Mouse (Mus musculus): ENCODE data around the gene Dld. TPM values are rescaled to one million over a fixed set of nuclear protein-coding genes. Genes with fewer than 3 reads are reported as not detected.

Dld gene
- 112 and 119 TPM in 2 replicates for polyA plus RNA-seq (2015; fragmentation: Nextera tagmentation; extraction: Ambion mirVana)

DNA sequence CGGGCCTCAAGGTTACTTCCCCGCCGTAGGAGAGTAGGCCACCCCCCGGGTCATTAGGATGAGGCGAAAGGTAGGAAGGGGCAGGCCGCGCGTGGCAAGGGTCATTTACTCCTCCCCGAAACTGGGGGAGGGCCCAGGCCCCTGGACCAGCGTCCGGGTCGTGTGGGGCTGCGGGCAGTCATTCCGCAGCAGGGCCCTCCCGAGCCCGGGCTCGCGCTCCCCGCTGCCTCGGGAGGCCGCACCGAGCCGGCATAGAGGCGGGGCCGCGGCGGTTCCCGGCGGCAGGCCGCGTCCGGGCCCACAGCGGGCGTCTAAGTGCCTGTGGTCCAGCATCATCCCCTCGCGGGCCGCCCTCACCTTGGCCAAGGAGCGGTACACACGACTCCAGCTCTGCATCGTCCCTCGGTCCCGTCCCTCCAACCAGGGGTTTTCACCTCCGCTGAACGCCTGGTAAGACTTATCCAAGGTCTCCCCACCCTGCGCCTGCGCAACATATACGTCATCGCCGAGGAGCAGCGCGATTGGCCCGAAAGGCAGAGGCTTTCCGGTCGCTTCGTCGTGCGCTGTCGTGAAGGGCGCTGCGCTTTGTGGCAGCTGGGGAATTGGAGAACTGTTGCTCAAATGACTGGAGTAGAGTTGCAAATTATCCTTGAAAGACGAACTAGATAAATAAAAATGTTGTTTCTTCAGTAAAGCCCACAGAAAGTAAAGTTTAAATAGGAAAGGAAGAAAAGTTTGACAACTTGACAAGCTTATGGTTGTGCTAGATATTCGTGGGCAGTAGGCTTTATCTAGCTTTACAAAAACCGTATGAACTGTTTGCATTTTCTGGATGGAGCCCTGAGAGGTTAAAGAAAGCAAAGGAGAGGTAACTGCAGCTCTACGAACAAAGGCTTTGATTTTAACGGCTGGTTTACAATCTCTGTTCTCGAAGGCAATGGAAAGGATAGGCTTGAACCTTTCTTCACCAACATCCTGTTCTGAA, at the start of gene Dld:
Gene Dld, minus strand, starts transcription at position 510 of the 985 bp plus-strand sequence.
- Histone ChIP-seq H3K9me3 (no peaks in the 10 kb centered on the region), H3K27ac (replicated peaks) (peak within 1 kb of the TSS; percentile 85), H3K4me2 (peak within 1 kb of the TSS; percentile 90), H3K27me3 (no peaks in the 10 kb centered on the region), H3K4me1 (replicated peaks) (peaks cover 19% of the 10 kb centered on the region), H3K4me3 (peak within 1 kb of the TSS; percentile 88), H3K36me3 (peaks cover 16% of the 10 kb centered on the region), H3K9ac (peak within 1 kb of the TSS; percentile 95)
- 8% methylated on average over 45 of the region's 66 CpGs for WGBS
- peak; percentile 100 for ATAC-seq (ENCODE audit: low FRiP score, low read depth)

DNA sequence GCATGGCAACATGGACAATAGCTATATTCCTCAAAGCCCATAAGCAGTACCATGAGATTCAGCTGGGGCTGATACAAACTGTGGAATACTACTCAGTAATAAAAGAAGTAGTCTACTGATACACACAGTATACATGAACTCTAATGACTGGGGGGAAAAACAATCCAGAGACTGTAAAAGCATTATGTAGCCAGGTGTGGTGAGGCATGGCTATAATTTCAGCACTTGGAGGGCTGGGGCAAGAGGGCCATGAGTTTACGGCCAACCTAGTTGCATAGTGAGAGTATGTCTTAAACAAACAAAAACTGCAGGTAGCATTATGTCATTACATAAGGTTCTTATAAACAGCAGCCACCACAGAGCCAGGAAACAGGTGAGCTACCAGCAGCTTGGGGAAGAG, 49.6 kb upstream of the Dld start:
- Histone ChIP-seq H3K9me3 (no peaks in the 10 kb centered on the region), H3K27me3 (no peaks in the 10 kb centered on the region), H3K4me1 (replicated peaks) (no peaks in the 10 kb centered on the region), H3K27ac (replicated peaks) (no peak overlapping the region), H3K4me3 (no peak overlapping the region), H3K36me3 (no peaks in the 10 kb centered on the region), H3K4me2 (no peak overlapping the region), H3K9ac (no peak overlapping the region)
- ATAC-seq (ENCODE audit: low FRiP score, low read depth), result no peak
- WGBS, result 89% methylated on average over 1 of the region's 1 CpGs

DNA sequence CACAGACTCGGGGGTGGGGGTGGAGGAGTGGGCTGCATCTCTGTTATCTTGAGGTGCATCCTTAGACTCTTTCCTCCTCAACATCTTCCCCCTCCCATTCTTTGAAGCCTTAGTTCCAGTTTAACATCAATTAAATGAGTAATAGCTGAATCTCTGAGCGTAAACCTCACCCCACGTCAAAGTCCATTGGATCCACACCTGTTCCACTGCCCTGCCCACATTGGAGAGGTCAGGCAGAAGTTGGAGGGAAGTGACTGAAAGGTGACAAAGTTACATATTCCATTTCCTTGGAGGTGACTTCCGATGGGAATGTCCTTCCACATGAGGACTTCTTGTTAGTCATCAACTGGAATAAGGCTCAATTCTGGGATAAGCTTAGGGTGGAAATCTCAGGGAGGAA, 46.5 kb upstream of the Dld start:
- no peak overlapping the region for H3K4me3 ChIP-seq
- no peaks in the 10 kb centered on the region for H3K9me3 ChIP-seq
- no peak overlapping the region for H3K27ac ChIP-seq (replicated peaks)
- no peaks in the 10 kb centered on the region for H3K27me3 ChIP-seq
- 94% methylated on average over 4 of the region's 4 CpGs for WGBS
- ATAC-seq (ENCODE audit: low FRiP score, low read depth), result no peak
- H3K36me3 ChIP-seq, result no peaks in the 10 kb centered on the region
- H3K4me2 ChIP-seq, result no peak overlapping the region
- H3K4me1 ChIP-seq (replicated peaks), result no peaks in the 10 kb centered on the region
- H3K9ac ChIP-seq, result no peak overlapping the region

DNA sequence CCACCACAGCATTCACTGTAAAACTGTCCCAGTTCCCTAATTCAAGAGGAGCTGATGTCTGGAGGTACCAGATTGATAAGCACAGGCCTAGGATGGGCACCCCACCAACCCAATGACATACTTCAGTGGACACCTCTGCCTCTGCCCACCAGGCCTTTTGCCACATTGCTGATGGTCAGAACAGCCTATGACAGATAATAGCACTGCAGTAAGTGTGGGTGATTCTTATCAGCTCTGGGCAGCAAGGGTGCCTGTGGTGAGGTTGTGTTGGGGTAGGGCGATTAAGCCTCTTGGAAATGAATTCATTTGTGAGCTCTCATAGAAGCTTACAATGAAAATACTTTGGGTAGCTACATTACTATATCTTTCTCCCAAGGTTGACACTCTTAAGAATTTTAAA, 44.6 kb upstream of the Dld start:
- H3K9ac ChIP-seq, result no peak overlapping the region
- no peak for ATAC-seq (ENCODE audit: low FRiP score, low read depth)
- H3K9me3 ChIP-seq, result no peaks in the 10 kb centered on the region
- no peak overlapping the region for H3K4me2 ChIP-seq
- no peaks in the 10 kb centered on the region for H3K4me1 ChIP-seq (replicated peaks)
- H3K27me3 ChIP-seq, result no peaks in the 10 kb centered on the region
- no peak overlapping the region for H3K4me3 ChIP-seq
- no peaks in the 10 kb centered on the region for H3K36me3 ChIP-seq
- 100% methylated on average over 1 of the region's 1 CpGs for WGBS
- no peak overlapping the region for H3K27ac ChIP-seq (replicated peaks)

DNA sequence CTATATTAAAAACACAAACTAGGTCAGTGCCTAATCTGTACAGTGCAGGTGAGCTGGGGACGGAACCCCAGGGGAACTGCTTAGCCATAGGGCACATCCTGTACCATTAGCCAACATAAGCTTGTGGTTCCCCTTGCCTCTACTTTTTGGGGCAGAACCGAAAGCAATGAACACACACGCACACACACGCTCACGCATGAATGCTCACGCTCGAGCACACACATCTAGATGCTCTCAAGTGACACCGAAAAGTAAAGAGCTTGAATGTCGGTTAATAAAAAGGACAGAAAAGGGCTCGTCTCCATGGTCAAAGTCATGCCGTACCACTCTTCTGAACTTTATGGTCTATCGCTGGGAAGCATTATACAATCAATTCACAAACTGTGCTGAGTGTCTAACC, 40.4 kb upstream of the Dld start:
- no peak for ATAC-seq (ENCODE audit: low FRiP score, low read depth)
- Histone ChIP-seq H3K27ac (replicated peaks) (no peak overlapping the region), H3K4me1 (replicated peaks) (no peaks in the 10 kb centered on the region), H3K9me3 (no peaks in the 10 kb centered on the region), H3K4me3 (no peak overlapping the region), H3K36me3 (no peaks in the 10 kb centered on the region), H3K27me3 (no peaks in the 10 kb centered on the region), H3K9ac (no peak overlapping the region), H3K4me2 (no peak overlapping the region)
- WGBS, result 92% methylated on average over 12 of the region's 12 CpGs

DNA sequence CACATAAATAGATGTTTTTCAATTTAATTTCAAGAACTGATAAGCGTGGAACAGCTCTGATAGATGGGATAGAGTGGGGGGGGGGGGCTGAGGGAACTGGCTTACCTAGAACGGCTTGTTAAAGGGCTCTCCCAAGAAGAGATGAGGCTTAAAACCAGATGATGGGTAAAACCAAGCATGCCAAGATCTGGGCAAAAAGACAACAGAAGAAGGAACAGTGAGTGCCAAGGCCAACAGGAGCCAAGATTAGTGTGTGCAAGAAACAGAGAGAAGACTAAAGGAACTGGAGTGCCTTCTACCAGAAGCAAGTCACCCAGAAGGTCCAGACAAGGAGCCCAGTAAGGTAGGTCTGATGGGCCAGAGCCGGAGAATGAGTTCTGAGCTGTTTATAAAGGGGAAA, 39.3 kb upstream of the Dld start, which contains the start of gene Slc26a3:
Gene Slc26a3, plus strand, starts transcription at position 301 of the 400 bp plus-strand sequence.
- no peak for ATAC-seq (ENCODE audit: low FRiP score, low read depth)
- H3K4me2 ChIP-seq, result no peak within 1 kb of the TSS
- H3K9ac ChIP-seq, result no peak within 1 kb of the TSS
- no peaks in the 10 kb centered on the region for H3K27me3 ChIP-seq
- WGBS, result 83% methylated on average over 3 of the region's 3 CpGs
- H3K9me3 ChIP-seq, result no peaks in the 10 kb centered on the region
- no peak within 1 kb of the TSS for H3K4me3 ChIP-seq
- no peaks in the 10 kb centered on the region for H3K36me3 ChIP-seq
- no peak within 1 kb of the TSS for H3K27ac ChIP-seq (replicated peaks)
- H3K4me1 ChIP-seq (replicated peaks), result no peaks in the 10 kb centered on the region

DNA sequence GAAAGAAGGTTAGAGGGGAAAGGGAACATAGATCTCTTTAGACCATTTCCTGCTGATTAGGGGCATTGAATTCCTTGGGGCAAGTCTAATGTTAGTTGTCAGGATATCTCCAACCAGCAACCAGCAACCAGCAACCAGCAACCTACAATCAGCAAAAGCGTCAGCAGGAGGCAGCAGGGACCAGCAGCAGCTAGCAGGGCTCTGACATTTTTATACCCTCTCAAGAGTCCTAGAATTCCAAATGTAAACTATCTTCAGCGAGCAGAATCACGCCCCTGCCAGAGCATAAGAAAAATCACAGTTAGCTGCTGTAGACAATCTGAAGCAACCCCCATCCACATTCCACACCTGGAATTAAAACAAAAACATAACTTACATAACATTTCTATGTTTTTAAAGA, 36.0 kb upstream of the Dld start:
- no peak for ATAC-seq (ENCODE audit: low FRiP score, low read depth)
- H3K9me3 ChIP-seq, result no peaks in the 10 kb centered on the region
- H3K27me3 ChIP-seq, result no peaks in the 10 kb centered on the region
- 71% methylated on average over 3 of the region's 3 CpGs for WGBS
- no peak overlapping the region for H3K4me2 ChIP-seq
- no peak overlapping the region for H3K4me3 ChIP-seq
- H3K9ac ChIP-seq, result no peak overlapping the region
- H3K4me1 ChIP-seq (replicated peaks), result no peaks in the 10 kb centered on the region
- no peak overlapping the region for H3K27ac ChIP-seq (replicated peaks)
- no peaks in the 10 kb centered on the region for H3K36me3 ChIP-seq

DNA sequence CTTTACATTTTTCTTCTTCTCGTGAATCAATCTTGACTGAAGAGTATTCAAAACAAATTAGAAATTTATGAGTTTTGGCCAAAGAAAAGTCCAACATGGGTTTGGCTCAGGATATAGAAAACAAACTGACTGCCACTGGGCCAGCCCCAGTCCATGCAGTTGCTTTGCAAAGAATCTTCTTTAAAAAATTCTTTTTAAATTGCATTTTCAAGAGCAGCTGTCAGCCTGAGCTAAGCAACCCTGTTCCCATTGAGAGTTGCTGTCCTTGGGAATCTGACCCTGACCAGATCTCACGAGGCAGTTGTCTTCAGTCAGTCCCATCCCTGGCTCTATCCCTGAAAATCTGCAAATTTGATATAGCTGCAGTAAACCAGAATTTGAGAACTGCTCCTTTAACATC, 31.2 kb upstream of the Dld start:
- H3K4me3 ChIP-seq, result no peak overlapping the region

DNA sequence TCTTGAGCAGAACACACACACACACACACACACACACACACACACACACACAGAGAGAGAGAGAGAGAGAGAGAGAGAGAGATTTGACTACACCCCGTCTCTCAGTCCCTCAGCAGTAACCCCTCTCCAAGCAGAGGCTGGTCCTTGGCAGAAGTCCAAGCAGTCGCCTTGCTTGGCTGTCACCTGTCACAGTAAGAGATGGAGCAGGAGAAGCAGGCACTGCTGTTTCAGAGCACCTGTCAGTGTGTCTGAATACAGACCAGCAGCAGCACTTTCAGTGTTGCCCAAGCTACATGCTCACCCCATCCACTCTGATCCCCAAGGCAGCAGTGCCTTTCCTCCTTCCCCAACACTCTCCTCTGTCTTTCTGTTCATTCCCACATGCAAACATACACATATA, 29.6 kb upstream of the Dld start:
- Histone ChIP-seq H3K4me2 (no peak overlapping the region), H3K4me1 (replicated peaks) (peaks cover 6% of the 10 kb centered on the region), H3K9ac (no peak overlapping the region), H3K9me3 (no peaks in the 10 kb centered on the region), H3K27me3 (no peaks in the 10 kb centered on the region), H3K27ac (replicated peaks) (no peak overlapping the region), H3K36me3 (no peaks in the 10 kb centered on the region), H3K4me3 (no peak overlapping the region)
- whole genome bisulfite sequencing, result 13% methylated on average over 2 of the region's 2 CpGs
- ATAC-seq (ENCODE audit: low FRiP score, low read depth), result no peak; the same call in 1 of the 2 replicates

More for the DNA sequence above, 31.2 kb upstream of the Dld start:
- Histone ChIP-seq H3K36me3 (no peaks in the 10 kb centered on the region), H3K9me3 (no peaks in the 10 kb centered on the region), H3K4me1 (replicated peaks) (no peaks in the 10 kb centered on the region), H3K4me2 (no peak overlapping the region), H3K27ac (replicated peaks) (no peak overlapping the region), H3K27me3 (no peaks in the 10 kb centered on the region), H3K9ac (no peak overlapping the region)
- no peak for ATAC-seq (ENCODE audit: low FRiP score, low read depth)
- 73% methylated on average over 2 of the region's 2 CpGs for WGBS

DNA sequence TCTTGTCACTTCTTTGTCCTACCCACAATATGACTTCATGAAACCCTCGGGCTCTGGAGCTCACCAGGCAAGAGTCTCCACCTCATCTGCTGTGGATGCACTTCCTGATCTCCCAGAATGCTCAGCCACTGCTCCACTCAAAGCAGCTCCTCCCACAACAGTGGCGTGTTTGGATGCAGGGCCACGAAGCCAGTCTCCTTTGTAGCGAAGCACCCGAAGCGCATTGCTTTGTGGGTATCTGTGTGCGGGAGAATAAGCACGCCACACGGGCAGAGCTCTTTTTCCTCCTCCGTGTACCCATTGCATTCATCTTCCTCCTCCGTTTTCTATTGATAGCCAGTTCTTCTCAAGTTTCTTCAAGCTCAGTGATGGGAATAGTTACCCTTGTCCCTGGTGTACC, 26.0 kb upstream of the Dld start:
- ATAC-seq (ENCODE audit: low FRiP score, low read depth), result no peak
- Histone ChIP-seq H3K27me3 (no peaks in the 10 kb centered on the region), H3K9me3 (no peaks in the 10 kb centered on the region), H3K9ac (no peak overlapping the region), H3K4me2 (0 out of 2 replicates have a peak overlapping the region, but pooled peaks have one; percentile 0), H3K36me3 (no peaks in the 10 kb centered on the region), H3K4me3 (no peak overlapping the region), H3K4me1 (replicated peaks) (peaks cover 13% of the 10 kb centered on the region), H3K27ac (replicated peaks) (no peak overlapping the region)
- 79% methylated on average over 11 of the region's 11 CpGs for WGBS

DNA sequence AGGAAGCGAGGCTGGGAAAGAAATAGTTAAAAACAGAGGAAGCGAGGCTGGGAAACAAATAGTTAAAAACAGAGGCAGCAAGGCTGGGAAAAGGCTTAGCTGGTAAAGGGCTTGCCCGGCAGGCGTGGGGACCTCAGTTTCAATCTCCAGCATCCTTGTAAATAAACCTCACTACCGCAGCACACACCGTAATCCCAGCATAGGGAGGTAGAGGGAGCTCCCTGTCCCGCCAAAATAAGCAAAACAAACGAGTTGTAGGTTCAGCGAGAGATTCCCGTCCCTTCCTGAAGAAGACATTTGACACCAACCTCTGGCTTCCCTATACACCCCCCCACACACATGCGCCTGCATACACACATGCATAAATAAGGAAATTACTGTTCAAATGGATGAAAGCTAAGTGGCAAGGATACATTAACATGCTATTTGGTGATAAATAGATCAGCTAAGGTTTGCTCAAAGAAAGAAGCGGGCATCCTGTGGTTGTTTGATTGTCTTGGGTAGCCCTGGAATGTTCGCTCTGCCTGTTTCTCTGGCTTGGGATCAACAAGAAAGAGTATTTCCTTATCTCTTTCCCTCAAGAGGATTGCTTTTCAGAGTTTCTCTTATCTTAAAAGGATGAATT, 25.2 kb upstream of the Dld start:
- Histone ChIP-seq H3K27me3 (no peaks in the 10 kb centered on the region), H3K4me2 (peak overlapping the region; percentile 57), H3K4me3 (peak overlapping the region; percentile 30), H3K36me3 (no peaks in the 10 kb centered on the region), H3K9me3 (no peaks in the 10 kb centered on the region), H3K27ac (replicated peaks) (no peak overlapping the region; the same call in 1 of the 2 replicates), H3K9ac (0 out of 2 replicates have a peak overlapping the region, but pooled peaks have one; percentile 14), H3K4me1 (replicated peaks) (peaks cover 13% of the 10 kb centered on the region)
- 14% methylated on average over 13 of the region's 13 CpGs for WGBS
- peak; percentile 73; the same call in 1 of the 2 replicates for ATAC-seq (ENCODE audit: low FRiP score, low read depth)

DNA sequence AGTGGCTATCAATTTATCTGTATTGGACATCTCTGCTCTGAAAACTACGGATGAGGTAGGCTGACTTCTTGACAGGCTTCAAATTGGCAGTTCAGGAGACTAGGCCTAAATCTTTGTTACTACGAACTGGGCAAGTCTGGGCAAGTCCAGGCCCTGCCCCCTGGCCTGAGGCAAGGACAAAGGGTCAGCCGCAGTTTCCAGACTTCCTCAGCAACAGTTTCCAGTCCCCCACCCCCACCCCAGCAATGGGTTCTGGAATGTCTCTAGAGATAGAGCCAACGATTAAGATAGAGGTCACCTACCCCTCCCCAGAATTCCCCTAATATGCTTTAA, 24.0 kb upstream of the Dld start:
- 84% methylated on average over 4 of the region's 4 CpGs for WGBS
- Histone ChIP-seq H3K4me2 (no peak overlapping the region), H3K27ac (replicated peaks) (no peak overlapping the region), H3K9me3 (no peaks in the 10 kb centered on the region), H3K27me3 (no peaks in the 10 kb centered on the region), H3K9ac (no peak overlapping the region), H3K4me3 (no peak overlapping the region), H3K4me1 (replicated peaks) (peaks cover 13% of the 10 kb centered on the region), H3K36me3 (no peaks in the 10 kb centered on the region)
- ATAC-seq (ENCODE audit: low FRiP score, low read depth), result peak; percentile 36; the same call in 1 of the 2 replicates

All from hindbrain, embryonic 15.5 days (tissue).